Mouse (Mus musculus): Measurements from ENCODE around the gene Fam78a.

DNA sequence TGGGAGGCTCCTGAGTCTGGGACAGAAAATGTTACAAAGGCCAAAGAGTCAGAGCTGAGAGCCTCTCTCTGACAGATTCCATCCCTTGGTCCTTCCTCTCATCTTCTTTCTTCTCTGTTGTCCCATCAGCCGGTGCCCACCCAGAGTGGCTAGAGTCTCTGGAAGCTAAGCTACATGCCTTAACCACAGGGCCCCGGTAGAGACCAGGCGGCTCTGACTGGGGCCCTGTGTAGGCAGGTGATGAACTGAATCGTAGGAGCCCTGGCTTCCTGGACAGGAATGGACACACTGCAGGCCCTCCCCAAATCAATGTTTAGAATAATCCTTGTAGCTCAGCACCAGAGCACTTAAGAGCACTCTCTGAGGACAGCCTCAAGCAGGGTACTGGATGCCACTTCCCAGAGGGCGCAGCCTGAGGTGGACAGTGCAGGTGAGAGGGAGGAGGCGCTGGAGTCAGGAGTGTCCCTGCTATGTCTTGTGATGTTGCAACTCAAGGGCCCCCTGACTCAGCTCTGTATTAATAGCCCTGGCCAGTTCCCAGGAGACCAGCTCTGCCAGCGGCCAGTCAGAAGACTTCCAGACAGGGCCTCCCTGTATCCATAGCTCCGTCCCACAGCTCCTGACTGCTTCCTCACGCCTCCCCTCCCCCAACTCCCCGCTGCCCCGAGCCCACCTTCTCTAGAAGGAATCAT is 44.9 kb upstream of the Fam78a start:
- TF ChIP-seq CTCF (IDR thresholded peaks at IDR 0.05; ENCODE audit: low read depth): no peak
- no peak for TF ChIP-seq EP300 (IDR thresholded peaks at IDR 0.05; ENCODE audit: low read depth)

Measured in liver, embryonic 14.5 days (tissue).